Mouse (Mus musculus) cerebellum, adult 9-11 months (tissue): ENCODE measurements around the gene Lig4.
A peak's percentile ranks its signal among the peaks of the same experiment; 100 is the strongest.

Source experiments
- DNase-seq: peaks from one replicate; pipeline ENCODE4 v3.0.0; 2022

Gene Lig4

DNA sequence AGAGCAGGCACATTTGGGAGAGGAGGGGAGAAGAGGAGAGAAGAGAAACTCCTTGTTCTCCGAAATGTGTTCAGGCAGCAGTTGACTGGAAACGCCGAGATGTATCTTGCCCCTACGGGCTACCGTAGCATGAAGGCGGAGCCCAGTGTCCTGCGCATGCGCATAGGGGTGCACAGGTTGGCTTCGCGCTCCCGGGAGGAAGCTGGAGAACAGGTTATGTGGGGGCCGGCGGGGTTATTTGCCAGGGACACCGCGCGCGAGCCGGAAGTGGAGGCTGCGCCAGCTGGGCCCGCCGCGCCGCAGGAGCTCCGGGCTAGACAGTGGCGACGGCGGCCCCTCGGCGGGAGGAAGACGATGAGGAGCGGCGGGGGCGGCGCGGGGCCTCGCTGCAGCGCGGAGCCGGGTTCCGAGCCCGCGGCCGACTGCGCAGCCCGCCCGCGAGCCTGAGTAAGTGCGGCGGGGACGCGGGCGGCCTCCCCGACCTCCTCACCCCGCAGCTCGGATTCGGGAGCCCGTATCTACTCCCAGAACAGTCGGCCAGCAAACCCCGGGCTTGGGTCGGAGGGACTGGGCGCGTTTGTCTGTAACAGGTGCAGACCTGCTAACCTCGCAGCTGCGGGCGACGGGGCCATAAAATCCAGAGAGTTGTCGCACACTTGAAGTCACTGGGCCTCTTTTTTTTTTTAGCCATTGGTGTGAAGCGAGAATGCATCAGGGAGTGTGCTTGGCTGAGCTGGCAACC is at the start of gene Lig4, which contains the start of gene Abhd13:
Lig4 (minus strand) TSS at position 114 of the 742 bp plus-strand sequence.
Abhd13 (plus strand) TSS at position 135 of the 742 bp plus-strand sequence.
- peak; percentile 98 for DNase-seq

DNA sequence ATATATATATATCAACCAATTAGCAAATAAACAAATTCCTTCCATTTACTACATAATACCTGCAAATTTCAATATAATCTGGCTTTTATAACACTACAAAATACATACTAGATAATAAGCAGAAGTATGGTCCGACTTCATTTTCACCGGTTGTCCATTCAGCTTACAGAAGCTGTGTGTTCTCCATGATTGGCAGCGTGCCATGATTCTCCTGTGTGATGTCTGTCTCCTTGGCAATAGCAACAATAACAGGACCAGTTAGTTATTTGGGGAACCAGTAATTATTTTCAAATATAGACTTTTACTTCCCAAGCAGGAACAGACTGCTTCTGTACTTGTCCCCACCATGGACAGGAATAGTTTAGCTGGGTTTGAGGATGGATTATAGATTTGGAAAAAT is 39.7 kb upstream of the Lig4 start:
- peak; percentile 10 for DNase-seq

DNA sequence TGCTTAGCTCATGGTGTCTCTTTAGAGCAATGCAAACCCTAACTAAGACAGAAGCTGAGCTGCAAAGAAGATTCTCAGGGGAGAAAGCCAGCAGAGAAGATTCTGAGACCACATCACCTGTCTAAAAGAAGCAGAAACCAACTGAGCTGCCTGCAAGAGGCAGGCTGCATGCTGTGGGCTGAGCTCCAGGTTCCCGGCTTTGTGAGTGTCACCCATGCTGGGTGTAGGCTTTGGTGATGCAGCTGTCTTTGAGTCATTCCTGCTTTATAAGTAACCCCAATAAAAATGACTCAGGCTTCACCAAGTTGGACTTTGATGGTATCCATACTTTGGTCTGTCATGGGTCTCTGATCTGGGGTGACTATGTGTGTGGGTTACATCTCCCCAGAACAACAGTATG is 38.8 kb upstream of the Lig4 start:
- DNase-seq = no peak

DNA sequence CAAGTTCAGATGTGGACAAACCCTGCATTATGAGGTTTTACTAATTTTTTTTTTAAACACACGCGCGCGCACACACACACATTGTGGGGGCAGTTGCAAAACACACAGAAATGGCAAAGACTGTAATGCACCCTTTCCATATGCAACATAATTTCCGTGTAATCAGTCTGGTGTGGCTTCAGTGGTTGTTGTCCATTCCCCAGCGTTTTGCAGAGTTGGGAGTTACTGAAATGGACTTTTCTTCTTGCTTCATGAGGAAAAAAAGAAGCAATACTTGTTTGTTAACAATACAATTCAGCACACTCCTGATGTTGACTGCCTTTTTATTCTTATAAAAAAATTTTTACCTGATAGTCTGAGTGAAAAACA is 30.2 kb upstream of the Lig4 start:
- DNase-seq = no peak

DNA sequence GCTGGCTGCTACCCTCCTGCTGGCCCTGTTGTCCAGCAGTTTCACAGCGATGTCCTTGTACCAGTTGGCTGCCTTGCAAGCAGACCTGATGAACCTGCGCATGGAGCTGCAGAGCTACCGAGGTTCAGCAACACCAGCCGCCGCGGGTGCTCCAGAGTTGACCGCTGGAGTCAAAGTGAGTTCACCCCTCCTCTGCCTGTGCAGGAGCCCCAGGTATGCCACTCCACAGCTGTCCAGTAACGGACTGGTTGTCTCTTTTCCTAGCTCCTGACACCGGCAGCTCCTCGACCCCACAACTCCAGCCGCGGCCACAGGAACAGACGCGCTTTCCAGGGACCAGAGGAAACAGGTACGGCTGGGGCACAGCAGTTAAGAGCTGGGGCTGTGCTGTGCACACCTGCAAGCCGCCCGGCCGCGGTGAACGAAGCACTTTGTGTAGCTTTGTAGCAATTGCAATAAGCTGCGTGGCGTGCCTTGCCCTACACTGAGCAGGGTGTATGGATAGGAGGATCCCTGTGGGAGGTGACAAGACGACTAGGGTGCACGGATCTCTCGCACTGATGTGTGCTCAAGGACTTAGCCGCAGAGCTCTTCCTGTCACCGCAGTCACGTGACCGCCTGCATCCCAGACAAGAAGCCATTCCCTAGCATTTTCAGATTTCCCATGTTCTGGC is 29.6 kb upstream of the Lig4 start:
- DNase-seq = peak; percentile 54

DNA sequence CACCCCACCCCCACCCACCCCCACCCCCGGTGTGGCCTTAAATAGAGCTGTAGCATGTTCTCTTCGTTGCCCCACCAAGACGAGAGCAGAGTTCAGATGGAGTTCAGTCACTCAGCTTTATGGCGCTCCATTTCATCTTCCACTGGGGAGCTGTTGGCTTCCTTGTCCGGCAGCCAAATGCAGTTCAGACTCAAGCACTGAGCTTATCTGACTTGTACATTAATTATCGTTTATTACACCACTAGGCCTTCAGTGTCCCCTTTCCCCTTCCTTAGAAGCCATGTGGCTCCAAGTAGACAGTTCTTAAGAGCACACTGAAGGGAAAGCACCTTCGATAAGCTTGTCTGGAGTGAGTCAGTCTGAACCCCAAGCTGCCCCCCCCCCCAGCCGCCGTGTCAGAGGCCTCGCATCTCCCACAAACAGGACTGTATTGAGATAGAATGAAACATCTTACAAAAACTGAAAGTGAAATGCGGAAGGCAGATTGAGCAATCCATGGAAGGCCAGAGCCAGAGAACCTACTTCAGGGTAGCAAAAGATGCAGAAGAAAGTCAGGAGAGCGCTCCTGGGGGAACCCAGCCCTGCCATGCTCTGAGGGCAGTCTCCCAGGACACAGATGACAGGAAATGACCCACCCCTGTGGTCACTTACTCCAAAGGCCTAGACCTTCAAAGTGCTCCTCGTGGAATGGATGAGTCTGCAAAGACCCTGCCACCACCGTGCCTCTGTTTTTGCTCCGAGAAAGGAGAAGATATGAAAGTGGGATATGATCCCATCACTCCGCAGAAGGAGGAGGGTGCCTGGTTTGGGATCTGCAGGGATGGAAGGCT is 28.9 kb upstream of the Lig4 start, which contains the start of gene Tnfsf13b:
Tnfsf13b (plus strand) TSS at position 312 of the 830 bp plus-strand sequence.
- DNase-seq = no peak

DNA sequence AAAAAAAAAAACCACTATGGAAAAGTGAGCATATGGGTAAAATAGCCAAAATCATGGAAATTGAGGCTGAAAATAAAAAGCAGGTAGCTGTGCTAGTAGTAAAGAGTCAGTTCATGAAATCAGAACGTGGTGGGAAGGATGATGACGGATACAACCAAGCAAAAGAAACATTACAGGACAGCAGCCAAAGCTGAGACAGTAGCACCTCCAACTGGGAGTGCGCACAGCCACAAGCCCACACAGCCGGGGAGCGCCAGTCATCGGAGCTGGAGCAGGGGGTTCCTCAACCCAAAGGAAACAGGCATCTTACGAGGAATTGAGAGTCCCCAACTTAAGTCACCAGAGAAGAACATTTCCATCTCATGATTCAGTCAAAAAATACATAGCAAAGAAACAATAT is 26.6 kb upstream of the Lig4 start:
- DNase-seq = no peak

DNA sequence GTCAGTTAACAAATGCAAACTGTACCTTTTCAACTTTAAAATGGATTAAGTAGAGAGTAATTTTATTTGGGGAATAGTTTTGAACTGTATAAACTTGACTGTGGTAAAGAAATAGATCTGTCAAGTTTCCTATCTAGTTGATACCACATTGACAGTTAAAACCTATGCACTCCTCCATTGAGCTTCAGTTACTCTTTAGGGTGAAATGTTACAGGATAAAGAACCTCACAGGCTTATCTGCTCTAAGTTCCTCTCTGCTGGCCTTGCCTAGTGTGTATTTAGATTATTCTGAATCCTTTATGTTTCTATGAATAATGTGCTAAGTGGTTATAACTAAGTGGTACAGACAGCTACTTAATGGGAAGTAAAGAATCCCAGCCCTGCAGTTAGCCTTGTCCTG is 2.7 kb upstream of the Lig4 start:
- no peak for DNase-seq

DNA sequence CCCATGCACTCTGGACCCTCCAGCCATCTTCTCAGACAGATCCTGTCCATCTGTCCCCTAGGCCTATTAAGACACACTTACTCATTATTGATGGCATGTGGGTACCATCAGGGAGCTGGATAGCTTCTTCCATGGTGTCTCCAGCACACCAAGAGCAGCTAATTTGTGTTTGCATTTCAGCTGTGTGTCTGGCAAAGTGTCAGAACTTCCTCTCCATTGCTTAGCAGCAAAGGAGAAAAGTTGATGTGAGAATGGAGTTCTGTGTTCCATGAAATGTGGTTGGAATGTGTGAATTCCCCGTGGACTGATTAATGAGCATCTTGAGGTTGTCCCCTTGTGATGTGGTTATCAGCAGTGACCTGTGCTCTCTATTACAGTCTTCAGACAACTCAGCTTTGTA is 2.3 kb upstream of the Lig4 start:
- no peak for DNase-seq

DNA sequence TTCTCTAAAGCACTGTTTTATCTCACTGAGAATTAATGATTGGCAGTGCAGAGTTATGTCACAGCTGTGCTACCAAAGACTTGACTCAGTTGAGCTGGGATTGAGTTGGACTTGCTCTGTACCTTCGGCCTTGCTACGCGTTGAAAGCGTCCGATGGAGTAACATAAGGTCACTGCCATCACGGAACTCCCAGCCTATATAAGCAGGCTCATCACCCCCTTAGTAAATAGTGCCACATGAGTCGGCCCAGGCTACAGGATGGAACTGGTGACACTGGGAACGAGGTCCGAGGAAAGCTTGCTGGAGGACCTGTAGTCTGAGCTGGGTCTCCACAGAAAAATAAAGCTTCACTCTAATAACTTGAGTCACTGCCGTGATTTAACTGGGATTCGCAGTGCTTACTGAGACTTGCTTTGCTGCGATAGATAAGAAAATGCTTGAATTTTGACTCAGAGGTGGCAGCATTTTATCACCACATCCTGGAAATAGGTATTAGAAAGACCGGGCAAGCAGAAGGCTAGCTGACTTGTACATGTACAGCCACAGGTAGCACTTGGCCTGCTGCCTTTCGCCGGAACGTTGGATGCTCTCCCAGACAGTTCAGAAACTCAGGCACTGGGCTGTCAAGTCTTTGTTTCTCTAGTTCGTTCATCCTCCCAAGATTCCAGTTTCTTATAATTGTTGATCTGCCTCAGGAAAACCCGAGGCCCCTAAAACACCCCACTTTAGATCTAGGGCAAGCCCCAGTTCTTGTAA is 1.2 kb upstream of the Lig4 start:
- peak; percentile 36 for DNase-seq

DNA sequence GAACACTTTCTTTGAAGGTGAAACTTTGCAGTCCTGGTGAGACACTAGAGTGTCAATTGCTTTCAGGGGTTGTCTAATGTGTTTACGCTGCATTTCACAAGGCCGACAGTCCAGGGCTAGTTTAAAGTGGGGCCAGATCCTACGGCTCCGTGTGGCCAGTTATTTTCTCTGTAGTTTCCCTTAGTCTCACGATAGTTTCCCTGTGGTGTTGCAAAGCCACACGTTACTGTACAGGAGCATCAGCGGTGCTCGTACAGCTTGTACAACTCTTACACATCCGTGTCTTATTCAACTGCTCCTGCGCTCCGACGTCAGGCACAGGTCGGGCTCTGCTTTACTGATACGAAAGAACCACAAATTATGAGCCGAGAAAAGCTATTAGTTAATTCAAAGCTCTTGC is 470 bp downstream of the Lig4 start:
- DNase-seq = peak; percentile 48

DNA sequence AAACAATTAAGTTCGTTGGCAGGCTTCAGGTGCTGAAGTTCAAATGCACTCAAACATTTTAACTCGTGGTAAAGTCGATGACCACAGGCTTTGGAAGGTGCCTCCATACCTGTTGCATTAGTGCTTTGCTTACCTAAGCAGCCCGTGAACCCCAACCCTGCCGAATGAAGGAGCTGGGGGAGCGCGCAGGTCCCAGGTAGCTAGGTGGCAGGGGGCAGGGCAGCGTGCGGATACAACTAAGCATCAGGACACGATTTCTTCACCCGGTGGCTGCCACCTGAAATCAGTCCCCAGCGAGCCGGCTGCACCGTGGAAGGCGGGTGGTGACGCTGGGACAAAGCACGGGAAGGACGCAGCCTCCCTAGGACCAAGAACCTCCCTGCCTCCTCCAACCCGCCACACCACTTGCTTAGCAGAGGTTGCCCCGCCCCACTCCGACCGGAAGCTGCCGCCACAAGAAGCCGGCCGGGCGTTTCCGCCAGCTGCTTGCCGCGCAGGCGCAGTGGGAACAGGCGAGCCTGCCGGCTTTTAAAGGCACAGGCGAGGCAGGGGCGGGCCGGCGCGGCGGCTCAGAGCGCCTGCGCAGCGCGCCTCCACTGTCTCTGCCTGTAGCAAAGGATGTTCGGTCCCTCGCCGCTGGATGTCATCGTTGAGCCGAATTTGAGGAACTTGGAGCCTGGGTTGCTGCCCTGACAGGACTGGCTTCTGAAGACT is 1.4 kb downstream of the Lig4 start:
- DNase-seq = peak; percentile 99

DNA sequence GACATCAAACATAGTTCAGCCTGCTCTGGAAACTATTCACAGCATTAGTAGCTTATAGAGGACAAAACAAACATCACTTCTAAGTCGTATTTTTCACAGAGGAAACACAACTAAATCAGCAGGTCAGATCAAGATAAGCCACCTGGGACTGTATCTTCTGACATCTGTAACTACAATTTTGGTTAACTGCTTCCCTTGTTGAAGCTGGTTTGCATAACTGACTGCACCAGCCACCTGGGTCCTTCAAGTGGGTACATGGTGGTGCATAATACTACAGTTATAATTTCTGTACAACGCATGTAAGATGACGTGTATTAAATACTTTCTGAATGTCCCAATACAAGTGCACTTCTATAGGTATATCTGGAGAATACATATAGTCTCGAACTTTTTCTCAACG is 2.2 kb downstream of the Lig4 start:
- DNase-seq = no peak

DNA sequence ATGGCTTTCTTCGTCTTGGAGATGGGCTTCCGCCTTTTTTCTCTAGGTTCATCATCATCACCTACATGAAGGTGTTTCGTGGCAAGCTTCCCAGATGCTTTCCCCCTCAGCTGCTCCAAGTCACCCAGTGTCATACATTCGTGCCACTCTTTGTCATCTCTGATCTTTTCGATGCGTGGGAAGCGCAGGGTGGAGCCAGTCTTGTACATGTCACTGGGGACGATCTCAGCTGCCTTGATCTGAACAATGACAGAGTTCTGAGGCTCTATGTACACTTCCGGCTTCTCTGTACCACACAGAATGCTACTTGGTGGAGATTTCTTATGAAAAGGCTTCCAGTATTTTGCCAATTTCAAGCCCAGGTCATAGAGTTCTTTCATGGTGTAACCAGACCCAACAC is 5.6 kb downstream of the Lig4 start:
- no peak for DNase-seq

DNA sequence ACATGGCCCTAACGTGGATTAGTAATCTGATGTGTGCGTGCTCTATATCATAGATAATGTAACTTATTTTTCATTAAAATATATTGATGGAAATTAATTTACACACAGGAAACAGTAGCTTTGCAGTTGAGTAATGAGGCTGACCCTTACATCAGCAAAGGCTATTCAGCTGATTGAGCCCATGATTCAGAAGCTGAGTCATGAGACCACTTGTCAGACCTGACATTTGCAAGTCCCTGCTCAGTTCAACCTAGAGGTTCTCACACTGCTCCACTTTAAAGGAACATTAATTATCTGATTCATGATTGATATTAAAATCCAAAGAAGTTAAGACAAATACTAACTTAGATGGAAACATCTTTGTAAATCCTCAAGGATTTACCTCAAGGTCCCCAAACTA is 17.6 kb downstream of the Lig4 start:
- DNase-seq = no peak

DNA sequence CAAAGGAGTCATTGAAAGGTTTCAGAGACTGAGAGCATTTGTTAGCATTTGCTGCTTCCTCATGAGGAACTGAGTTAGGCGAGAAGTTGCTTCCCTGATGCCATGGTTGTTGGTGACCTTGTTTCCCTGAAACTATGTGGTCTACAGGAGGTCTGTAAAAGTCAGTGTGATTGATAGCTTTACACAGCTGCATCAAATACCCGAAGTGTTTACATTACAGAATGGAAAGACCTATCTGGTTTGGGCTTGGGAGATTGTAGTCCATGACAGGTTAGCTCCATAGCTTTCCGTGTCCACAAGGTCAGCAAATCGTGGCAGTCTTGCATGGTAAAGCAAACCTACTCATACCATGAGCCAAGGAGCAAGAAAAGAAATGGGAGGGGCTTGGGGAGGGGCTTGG is 19.1 kb downstream of the Lig4 start:
- no peak for DNase-seq

DNA sequence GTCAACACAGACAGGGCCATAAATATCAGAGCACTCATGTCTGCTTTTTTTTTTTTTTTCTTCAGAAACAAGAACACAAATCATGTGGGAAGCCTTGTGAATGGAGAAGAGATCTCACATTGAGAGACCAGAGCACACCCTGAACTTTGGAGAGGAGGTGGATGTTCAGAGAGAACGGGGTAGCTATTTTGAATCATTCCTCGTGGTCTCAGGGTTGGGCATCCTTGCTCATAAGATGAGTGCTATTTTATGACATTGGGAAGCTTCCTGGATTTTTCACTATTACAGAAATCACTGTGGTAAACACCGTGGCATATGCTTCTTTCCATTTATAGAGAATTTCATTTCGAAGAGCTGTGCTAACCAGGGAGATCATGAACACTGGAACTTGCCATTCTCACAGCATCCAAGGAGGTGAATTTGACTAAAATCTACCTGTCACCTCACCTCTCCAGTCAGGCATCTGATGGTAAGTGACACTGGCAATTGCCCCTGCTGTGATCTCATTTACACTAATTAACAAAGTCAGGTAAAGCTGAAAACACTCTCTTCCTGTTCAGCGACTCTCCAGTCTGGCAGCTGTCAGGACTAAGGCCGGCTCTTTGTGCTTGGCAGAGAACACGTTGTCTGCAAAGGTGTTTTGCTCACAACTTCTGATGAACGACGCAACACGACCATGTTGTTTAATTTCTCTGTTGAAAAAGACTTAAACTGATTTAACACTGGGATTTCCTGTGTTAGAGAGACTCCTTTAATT is 28.2 kb downstream of the Lig4 start:
- no peak for DNase-seq

DNA sequence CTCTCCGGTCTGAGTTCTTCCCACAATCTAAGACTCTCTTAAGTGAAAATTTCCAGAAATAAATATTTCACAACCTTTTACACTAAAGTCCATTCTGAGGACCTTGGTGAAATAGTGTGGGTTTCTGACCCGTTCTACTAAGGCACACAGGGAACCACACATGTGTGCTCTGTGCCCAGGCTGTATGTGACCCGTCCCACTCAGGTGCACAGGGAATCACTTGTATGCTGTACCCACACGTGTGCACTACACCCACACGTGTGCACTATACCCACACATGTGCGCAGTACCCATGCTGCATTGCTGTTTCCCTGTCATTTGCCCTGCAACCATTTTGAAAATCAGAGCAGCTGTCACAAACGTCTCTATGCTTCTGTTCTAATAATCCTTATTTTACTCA is 41.9 kb downstream of the Lig4 start:
- no peak for DNase-seq

DNA sequence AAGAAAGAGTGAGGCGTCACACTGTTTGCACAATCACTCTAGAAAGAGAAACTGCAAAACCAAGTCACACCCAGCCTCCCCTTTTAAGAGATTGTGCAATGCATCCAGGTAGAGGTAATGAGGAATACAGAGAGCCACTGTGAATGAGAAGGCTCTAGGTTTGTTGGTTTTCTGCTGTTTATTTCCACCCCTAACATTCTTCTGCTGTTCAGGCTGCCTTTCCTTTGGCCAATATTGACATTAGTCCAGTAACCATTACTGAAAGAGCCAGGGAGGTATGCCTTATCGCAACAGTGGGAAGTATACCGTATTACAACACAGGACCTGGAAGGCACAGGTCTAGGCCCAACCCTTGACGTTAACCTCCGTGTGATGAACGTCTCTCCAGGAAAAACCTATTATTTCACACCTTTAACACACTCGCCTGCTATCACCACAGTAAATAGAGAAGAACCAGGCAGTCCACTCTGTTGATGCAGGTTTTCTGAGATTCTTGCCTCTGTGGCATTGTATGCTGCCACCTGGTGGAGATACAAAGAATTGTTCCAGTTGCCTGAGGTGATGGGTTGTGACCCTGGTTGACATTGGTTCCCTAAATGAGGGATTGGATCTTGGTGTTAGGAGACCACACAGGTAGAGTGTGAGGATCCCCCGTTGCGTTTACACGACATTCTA is 42.5 kb downstream of the Lig4 start:
- DNase-seq = peak; percentile 39

DNA sequence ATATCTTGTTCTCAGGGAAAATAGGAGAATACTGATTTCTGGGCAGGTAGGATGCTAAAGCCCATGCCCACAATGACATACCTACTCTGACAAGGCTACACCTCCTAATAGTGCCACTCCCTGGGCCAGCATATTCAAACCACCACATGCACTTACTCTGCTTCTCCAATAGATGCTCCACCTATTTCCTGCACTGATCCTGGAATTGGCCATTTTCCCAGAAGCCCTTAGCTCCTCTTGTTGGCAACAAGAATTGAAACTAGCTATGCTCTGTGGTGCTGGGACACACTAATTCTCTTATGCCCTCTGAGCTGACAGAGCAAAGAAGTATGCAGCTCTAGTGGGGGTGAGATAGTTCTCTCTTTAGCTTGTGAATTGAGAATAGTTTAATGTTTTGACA is 44.8 kb downstream of the Lig4 start:
- DNase-seq = no peak
